Mouse (Mus musculus): Measurements from ENCODE around the gene Rab8b. TPM values are rescaled to one million over a fixed set of nuclear protein-coding genes. Genes with fewer than 3 reads are reported as not detected.
A peak's percentile ranks its signal among the peaks of the same experiment; 100 is the strongest.
"Not testable (repeated sequence)": the region's sequence is repeated elsewhere in the genome, so short reads cannot be mapped to it uniquely, and the experiment has no call there.

The Rab8b gene
- total RNA-seq, 2 experiments from 2014 or later = 5.0 to 6.1 TPM

- DNase-seq = no peak
Measured at GRCm38 (mm10) chr9:66917216-66917891, 2.1 kb downstream of the Rab8b start.

DNA sequence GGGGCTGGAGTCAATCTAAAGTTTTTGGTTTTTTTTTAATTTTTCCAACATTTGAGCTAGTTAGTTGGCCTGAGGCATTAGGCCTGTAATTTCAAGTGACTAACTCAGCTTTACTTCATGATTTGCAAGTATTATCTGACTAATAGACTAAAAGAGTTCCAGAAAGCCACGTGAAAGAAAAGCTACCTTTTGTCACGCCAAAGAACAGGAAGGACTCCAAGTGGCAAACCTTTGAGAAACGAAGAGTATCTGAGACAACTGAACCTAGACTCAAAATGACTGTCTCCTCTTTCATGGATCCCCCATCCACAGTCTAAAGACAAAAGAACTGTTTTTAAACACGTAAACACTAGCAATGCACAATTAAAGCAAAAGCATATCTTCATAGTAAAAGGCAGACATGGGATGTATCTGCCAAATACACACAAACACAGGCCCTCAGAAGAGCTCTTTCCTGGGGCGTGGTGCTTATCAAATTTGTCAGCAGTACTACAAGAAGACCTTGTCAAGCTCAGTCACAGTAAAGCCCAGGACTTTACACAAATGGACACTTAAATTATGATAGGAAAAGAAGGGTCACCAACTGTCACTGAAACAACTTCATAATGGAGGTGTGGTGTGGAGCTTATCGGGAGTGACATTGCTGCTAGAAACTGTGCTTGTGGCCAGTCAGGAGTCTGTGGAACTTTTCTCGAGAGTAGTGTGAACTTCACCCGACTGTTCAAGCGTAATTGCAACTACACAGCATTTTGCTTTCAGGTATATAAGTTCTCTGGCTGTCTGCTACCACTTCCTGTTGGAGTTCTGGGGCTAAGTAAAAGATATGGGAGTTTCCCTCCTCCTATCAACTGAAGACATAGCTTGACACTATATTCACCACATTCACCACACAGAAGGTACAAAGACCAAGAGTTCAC, 3.4 kb downstream of the Rab8b start:
- DNase-seq = no peak

GRCm38 (mm10) chr9:66915401-66915800, 4.1 kb downstream of the Rab8b start:
- DNase-seq = no peak

GRCm38 (mm10) chr9:66914540-66914939, 4.9 kb downstream of the Rab8b start:
- DNase-seq = no peak

GRCm38 (mm10) chr9:66913254-66913934, 6.1 kb downstream of the Rab8b start:
- not testable (repeated sequence) for DNase-seq

DNA sequence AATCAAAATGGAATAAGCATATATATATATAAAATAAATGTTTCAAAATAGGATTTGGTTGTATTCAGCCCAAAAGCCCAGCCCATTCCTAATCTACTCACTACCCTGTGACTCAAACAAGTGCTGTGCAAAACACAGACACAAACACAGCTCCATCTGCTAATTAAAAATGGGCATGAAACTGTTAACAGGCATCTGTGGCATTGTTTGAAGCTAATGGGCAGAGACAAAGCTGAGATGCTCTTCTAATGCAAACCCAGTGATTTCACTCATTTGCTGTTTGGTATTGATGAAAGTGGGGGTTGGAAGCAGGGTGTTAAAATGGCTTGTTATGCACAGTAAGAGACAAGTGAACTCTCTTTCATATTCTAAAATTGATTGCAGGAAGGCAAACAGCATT, 7.2 kb downstream of the Rab8b start:
- DNase-seq = no peak

- DNase-seq = no peak
Measured at GRCm38 (mm10) chr9:66910677-66911076, 8.8 kb downstream of the Rab8b start.

- no peak for DNase-seq
Measured at GRCm38 (mm10) chr9:66909922-66910321, 9.6 kb downstream of the Rab8b start.

DNA sequence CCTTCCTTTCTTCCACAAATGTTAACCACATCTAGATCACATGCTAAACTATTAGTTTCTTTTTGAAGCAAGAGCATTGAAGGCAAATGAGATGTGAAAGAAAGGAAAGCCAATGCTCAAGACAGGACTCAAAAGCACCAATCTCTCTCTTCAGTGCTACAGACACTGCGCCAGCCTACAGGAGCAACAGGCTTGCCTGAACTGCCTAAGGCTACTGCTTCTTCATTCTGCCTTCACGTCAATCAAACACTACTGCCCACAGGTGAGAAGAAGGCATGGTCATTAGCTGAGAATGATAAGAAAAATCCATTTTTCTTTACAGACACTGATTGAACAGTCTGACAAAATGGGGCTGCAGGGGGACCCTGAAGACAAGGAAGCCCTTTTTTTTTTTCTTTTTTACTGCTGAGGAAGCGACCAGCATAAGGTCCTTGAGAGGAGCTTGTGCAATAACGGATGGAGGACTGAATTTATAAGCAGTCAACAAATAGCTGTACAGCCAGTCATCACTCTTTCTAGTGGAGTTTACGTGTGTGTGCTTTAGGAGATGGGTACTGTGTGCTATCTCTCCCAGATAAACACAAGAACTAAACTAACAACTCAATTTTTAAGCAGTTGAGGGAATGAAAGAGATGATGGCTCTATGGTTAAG, 11.6 kb downstream of the Rab8b start:
- no peak for DNase-seq

- DNase-seq = no peak
Measured at GRCm38 (mm10) chr9:66907126-66907525, 12.4 kb downstream of the Rab8b start.

DNA sequence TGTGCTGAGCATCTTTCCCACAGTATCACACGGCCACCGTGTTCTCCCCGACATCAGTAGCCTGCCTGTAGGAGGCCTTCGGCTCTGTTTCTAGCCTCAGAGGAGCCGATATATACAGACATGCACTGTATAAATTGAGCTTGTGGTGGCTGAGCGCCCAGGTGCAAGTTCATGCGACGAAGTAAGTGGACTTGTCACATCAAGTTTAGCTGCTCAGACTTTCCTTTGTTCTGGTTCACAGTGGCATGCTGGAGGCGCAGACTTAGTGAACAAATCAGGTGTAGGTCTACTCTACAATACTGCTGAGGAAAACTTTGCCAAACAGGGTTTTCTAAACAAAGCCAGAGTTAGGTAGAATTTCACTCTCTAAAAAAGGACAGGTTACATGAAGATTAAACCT, 13.5 kb downstream of the Rab8b start:
- no peak for DNase-seq

DNA sequence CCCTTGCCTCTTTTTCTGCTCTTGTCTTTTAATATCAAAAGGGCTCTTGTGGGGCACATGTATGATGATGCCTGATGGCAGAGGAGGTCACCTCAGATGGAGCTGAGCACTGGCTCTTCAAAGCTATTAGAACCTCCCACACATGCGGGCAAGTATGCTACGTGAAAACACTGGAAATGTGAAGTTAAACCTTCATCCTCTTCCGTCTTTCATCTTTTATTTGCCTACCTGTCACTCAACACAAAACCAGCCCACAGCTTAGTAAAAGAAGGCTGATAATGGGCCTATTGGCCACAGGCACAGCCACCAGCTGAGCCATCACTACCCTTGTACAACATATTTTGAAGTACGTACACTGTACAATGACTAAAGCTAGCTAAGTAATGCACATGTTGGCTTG, 20.0 kb downstream of the Rab8b start:
- no peak for DNase-seq

DNA sequence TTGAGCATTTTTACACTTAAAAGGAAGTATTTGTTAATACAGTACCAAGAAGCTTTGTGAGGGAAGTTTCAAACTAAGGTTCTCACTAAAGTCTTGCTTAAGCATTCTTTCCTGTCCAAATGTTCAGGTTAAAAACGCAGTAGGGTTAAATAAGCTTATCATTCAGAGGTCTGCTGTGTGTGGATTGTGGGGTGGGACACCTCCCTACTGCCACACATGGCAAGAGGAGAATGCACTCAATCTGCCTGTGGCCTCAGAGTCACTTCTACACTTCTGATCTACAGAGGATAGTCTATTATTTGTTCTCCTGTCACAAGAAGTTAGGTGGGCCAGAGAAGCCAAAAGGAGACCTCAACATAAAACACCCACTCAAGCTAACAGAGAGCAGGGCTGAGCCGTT, 20.4 kb downstream of the Rab8b start:
- DNase-seq = no peak

GRCm38 (mm10) chr9:66897851-66898250, 21.6 kb downstream of the Rab8b start:
- DNase-seq = no peak

GRCm38 (mm10) chr9:66896951-66897350, 22.5 kb downstream of the Rab8b start:
- DNase-seq = no peak

GRCm38 (mm10) chr9:66895995-66896394, 23.5 kb downstream of the Rab8b start:
- DNase-seq = no peak

DNA sequence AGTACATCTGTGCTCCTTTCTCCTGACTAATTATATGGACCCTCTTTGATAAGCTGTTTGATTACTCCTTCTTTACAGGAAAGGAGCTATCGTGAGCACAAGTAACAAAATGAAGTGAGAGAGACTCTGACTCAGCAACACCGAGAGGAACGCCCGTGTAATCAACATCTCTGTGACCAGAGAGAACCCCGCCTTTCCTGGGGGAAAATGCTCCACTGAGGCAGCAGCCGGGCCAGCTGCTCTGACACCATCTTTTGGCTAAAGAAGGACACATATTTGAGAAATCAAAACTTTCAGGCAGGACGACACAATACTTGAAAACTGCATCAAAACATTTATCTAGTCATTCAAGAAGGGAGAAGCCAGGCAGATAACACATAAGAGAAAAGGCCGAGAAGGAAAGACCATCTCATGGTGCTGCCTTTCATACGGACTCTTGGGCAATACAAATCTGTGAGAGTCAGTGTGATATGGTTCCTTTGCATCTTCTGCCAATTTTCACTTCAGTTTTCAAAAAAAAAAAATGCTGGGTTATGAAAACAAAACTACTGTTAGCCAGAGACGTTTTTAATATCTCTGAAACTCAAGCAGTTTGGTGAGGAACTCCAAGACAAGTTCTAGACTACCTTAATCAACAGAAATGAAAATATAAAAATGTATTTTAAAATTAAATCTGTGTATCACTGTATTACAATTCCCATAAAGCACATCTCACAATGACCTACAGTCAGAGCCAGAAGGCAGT, 24.3 kb downstream of the Rab8b start:
- peak; percentile 35 for DNase-seq

GRCm38 (mm10) chr9:66894421-66894820, 25.1 kb downstream of the Rab8b start:
- DNase-seq = no peak

DNA sequence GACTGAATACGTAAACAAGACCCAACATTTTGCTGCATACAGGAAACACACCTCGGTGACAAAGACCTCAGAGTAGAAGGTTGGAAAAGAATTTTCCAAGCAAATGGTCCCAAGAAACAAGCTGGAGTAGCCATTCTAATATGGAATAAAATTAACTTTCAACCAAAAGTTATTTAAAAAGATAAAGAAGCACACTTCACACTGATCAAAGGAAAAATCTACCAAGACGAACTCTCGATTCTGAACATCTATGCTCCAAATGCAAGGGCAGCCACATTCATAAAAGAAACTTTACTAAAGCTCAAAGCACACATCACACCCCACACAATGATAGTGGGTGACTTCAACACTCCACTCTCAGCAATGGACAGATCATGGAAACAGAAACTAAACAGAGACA, 27.0 kb downstream of the Rab8b start:
- DNase-seq = not testable (repeated sequence)

DNA sequence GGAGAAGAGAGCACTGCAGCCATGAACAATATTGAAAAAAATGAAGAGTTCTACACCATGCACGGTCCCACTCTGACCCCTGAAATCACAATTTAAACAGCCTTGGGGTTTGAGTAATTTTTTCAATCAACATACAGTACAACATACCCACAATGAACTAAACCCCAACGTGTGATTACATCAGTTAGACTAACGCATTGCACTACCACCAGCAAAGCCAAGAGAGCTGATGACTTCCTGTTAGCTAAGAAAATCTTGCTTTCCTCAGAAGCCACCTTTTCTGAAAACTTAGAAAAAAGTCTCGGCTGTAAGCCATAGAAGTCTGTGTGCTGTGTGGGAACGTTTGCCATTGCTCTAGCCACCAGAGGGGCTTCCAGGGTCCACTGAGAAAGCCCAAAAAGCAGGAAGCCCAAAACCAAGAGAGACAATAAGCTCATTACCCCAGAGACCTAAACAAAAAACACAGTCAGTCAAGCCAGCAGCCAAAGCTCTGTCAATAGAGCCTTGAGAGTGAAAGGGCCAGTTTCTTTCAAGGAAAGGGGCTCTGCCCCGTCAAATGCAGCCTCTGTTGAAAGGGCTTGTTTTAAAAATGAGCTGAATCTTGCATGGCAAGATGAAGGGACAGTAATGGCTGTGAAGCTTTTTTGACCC, 31.4 kb downstream of the Rab8b start:
- DNase-seq = no peak

- DNase-seq = no peak
Measured at GRCm38 (mm10) chr9:66887301-66887902, 32.1 kb downstream of the Rab8b start.

All from gastrocnemius, postnatal 25 days (tissue).